Comparison of ENCODE assay signal across 15 mouse cellular contexts in the genomic region with DNA sequence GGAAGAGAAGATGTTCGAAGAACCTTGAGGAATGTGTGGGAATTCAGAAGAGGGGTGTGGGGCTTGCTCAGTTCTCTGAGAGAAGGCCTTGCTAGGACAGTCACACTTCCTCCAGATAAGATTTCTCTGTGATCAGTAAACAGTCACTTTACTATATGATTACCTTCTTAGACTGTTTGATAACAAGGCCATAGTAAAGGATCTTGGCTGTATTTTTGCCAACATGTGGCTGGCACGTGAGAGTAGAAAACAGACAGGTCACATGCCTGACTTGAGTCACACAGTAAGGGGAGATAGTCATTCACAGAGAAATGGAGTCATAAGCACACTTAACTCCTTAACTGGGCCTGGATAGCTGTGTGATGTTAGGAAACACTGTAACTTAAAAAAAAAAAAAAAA.
DNase-seq lines count a peak whose midpoint lies in the region; ATAC-seq and TF ChIP-seq lines count a peak whose summit lies in the region.
"Had no signal": no experiment of that assay in that cellular context is flagged by ENCODE, and none has a peak within 500 bp of the region (broad histone marks: within the 10 kb centered on the region; RNA-seq: fewer than 3 reads in every experiment).

No protein-coding gene starts in this region.

- H3K4me1 ChIP-seq in heart, adult 2 months (ENCODE audit: control insufficient read depth, insufficient read depth, low read length) = peaks cover 28% of the 10 kb centered on the region
- peaks cover 55% of the 10 kb centered on the region for H3K4me1 ChIP-seq in lung, embryonic 15.5 days
- peaks cover 42% of the 10 kb centered on the region for H3K4me1 ChIP-seq in embryonic facial prominence, embryonic 15.5 days
- H3K4me1 ChIP-seq in stomach, embryonic 15.5 days = 0 out of 2 replicates have a peak, but pooled peaks cover 7% of the 10 kb centered on the region

- TF ChIP-seq EP300 in heart, adult 2 months (IDR thresholded peaks at IDR 0.05; ENCODE audit: insufficient read depth, low read depth, low read length) = no peak

- no peak overlapping the region for H3K4me2 ChIP-seq in lung, embryonic 15.5 days
- no peak overlapping the region for H3K4me2 ChIP-seq in embryonic facial prominence, embryonic 15.5 days (replicated peaks)
- H3K4me2 ChIP-seq in stomach, embryonic 15.5 days = no peak overlapping the region
- H3K4me2 ChIP-seq: hindbrain, embryonic 12.5 days; liver, embryonic 13.5 days; midbrain, embryonic 13.5 days; neural tube, embryonic 13.5 days had no signal

- no peak overlapping the region for H3K4me3 ChIP-seq in heart, adult 2 months
- H3K4me3 ChIP-seq in lung, embryonic 15.5 days = no peak overlapping the region
- H3K4me3 ChIP-seq in embryonic facial prominence, embryonic 15.5 days (replicated peaks) = no peak overlapping the region
- H3K4me3 ChIP-seq in stomach, embryonic 15.5 days (replicated peaks) = no peak overlapping the region
- H3K4me3 ChIP-seq in left cerebral cortex, adult 2 months = no peak overlapping the region
- H3K4me3 ChIP-seq: hindbrain, embryonic 12.5 days; liver, embryonic 13.5 days; midbrain, embryonic 13.5 days; neural tube, embryonic 13.5 days had no signal

- no peak for TF ChIP-seq POLR2A in heart, adult 2 months (IDR thresholded peaks at IDR 0.05; ENCODE audit: insufficient read depth, low read depth, low read length)

- H3K79me2 ChIP-seq in heart, adult 2 months (replicated peaks; ENCODE audit: control insufficient read depth, insufficient read depth, low read length) = peaks cover 8% of the 10 kb centered on the region

- peaks cover 92% of the 10 kb centered on the region for H3K36me3 ChIP-seq in heart, adult 2 months (ENCODE audit: control insufficient read depth, insufficient read depth, low read length)
- peaks cover 19% of the 10 kb centered on the region for H3K36me3 ChIP-seq in lung, embryonic 15.5 days
- no peaks in the 10 kb centered on the region; the same call in none of the 2 replicates for H3K36me3 ChIP-seq in embryonic facial prominence, embryonic 15.5 days
- peaks cover 5% of the 10 kb centered on the region; the same call in 1 of the 2 replicates for H3K36me3 ChIP-seq in stomach, embryonic 15.5 days
- H3K36me3 ChIP-seq: hindbrain, embryonic 12.5 days; neural tube, embryonic 13.5 days had no signal

- no peak overlapping the region for H3K9ac ChIP-seq in heart, adult 2 months (ENCODE audit: low read depth, low read length)
- no peak overlapping the region for H3K9ac ChIP-seq in lung, embryonic 15.5 days
- no peak overlapping the region for H3K9ac ChIP-seq in embryonic facial prominence, embryonic 15.5 days
- no peak overlapping the region for H3K9ac ChIP-seq in stomach, embryonic 15.5 days
- H3K9ac ChIP-seq: hindbrain, embryonic 12.5 days; liver, embryonic 13.5 days; midbrain, embryonic 13.5 days; neural tube, embryonic 13.5 days had no signal

- peak overlapping the region; percentile 86 for H3K27ac ChIP-seq in heart, adult 2 months
- H3K27ac ChIP-seq in lung, embryonic 15.5 days = peak overlapping the region; percentile 80
- peak overlapping the region; percentile 31 for H3K27ac ChIP-seq in embryonic facial prominence, embryonic 15.5 days (replicated peaks)
- H3K27ac ChIP-seq in stomach, embryonic 15.5 days = peak overlapping the region; percentile 5; the same call in 1 of the 2 replicates
- H3K27ac ChIP-seq in left cerebral cortex, adult 2 months = no peak overlapping the region
- H3K27ac ChIP-seq: hindbrain, embryonic 12.5 days; midbrain, embryonic 13.5 days; neural tube, embryonic 13.5 days had no signal

- DNase-seq in heart, adult 2 months = peak in 1 of 2 experiments; percentile 5
- no peak for DNase-seq in heart, postnatal 10 days
- no peak for DNase-seq in lung, postnatal 36 days
- no peak for DNase-seq in left cerebral cortex, adult 2 months (ENCODE audit: extremely low spot score in 1 of 2, low spot score in 2 of 2)
- no peak for DNase-seq in retina, embryonic 14.5 days (ENCODE audit: low spot score)
- DNase-seq: cerebellum, postnatal 36 days; layer of hippocampus, postnatal 36 days; liver, embryonic 13.5 days; right cerebral cortex, postnatal 14 days had no signal

- no peaks in the 10 kb centered on the region for H3K27me3 ChIP-seq in heart, adult 2 months (ENCODE audit: control insufficient read depth, insufficient read depth, low read length)
- no peaks in the 10 kb centered on the region for H3K27me3 ChIP-seq in lung, embryonic 15.5 days
- no peaks in the 10 kb centered on the region for H3K27me3 ChIP-seq in embryonic facial prominence, embryonic 15.5 days
- H3K27me3 ChIP-seq in stomach, embryonic 15.5 days (replicated peaks) = no peaks in the 10 kb centered on the region
- H3K27me3 ChIP-seq: hindbrain, embryonic 12.5 days; liver, embryonic 13.5 days; midbrain, embryonic 13.5 days; neural tube, embryonic 13.5 days had no signal

- ATAC-seq in lung, embryonic 15.5 days (ENCODE audit: borderline replicate concordance, extremely low read depth, low FRiP score, low TSS enrichment) = no peak
- no peak for ATAC-seq in embryonic facial prominence, embryonic 15.5 days (ENCODE audit: insufficient number of reproducible peaks, low FRiP score, low TSS enrichment, low read depth)
- no peak for ATAC-seq in stomach, embryonic 15.5 days (ENCODE audit: insufficient read depth, low FRiP score, low read depth)
- ATAC-seq: midbrain, embryonic 13.5 days had no signal

- intact Hi-C loops in heart, adult 2 months (cut with DNase I) = no loop called here
- intact Hi-C loops in heart, postnatal 10 days (cut with DNase I) = loop anchor here (5.0 kb wide), 1 partner anchor 35 kb away; no protein-coding TSS in a partner anchor
- intact Hi-C loops in left cerebral cortex, adult 2 months (cut with DNase I) = no loop called here

- no peaks in the 10 kb centered on the region for H3K9me3 ChIP-seq in lung, embryonic 15.5 days
- no peaks in the 10 kb centered on the region for H3K9me3 ChIP-seq in embryonic facial prominence, embryonic 15.5 days (replicated peaks)
- no peaks in the 10 kb centered on the region for H3K9me3 ChIP-seq in stomach, embryonic 15.5 days
- H3K9me3 ChIP-seq: hindbrain, embryonic 12.5 days; liver, embryonic 13.5 days; midbrain, embryonic 13.5 days; neural tube, embryonic 13.5 days had no signal

- WGBS in heart, adult 2 months = 14% methylated on average over 2 of the region's 2 CpGs
- WGBS in lung, embryonic 15.5 days = 32% methylated on average over 2 of the region's 2 CpGs
- 53% methylated on average over 2 of the region's 2 CpGs for WGBS in embryonic facial prominence, embryonic 15.5 days
- whole genome bisulfite sequencing in stomach, embryonic 15.5 days = 61% methylated on average over 2 of the region's 2 CpGs

- no peak for TF ChIP-seq CTCF in heart, adult 2 months (IDR thresholded peaks at IDR 0.05)
- TF ChIP-seq CTCF in left cerebral cortex, adult 2 months (IDR thresholded peaks at IDR 0.05) = no peak
